9 mouse cellular contexts compared by ENCODE assay signal in the genomic region with DNA sequence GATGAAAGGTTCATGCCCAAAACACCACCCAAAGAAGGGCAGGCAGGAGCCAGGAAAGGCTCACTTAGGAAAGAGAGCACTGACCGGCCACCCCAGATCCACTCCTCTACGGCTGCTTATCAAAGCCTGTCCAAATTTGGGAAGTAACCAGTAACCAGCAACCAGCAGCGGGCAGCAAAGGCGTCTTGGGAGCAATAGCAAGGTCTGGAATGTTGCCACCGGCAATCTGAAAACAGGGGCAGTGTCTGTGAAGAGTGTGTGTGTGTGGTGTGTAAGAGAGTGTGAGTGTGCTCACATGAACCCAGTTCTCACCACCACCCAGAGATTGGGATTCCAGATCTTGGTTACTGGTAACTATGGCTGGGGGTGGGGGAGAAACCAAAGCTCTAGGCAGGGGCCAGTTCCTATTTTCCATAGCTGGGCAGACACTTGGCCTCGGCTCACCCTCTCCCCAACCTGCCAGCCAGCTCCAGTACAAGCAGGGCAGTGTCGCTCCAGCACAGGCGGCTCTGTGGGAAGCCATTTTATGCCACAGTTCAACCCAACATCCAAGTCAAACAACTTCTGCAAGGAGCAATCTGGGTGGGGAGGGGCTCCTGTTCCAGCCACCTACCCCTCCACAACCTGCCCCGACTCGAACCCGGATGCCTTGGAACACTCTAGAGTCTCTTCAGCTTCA. TPM values are rescaled to one million over a fixed set of nuclear protein-coding genes. Genes with fewer than 3 reads are reported as not detected.
DNase-seq lines count a peak whose midpoint lies in the region; ATAC-seq lines count a peak whose summit lies in the region.
"Had no signal": no experiment of that assay in that cellular context is flagged by ENCODE, and none has a peak within 500 bp of the region (broad histone marks: within the 10 kb centered on the region; RNA-seq: fewer than 3 reads in every experiment).

No protein-coding gene starts in this region.

- H3K4me1 ChIP-seq in liver, embryonic 11.5 days (replicated peaks; ENCODE audit: control insufficient read depth, insufficient read depth, low read length), result peaks cover 29% of the 10 kb centered on the region
- H3K4me1 ChIP-seq in liver, embryonic 12.5 days, result peaks cover 55% of the 10 kb centered on the region
- peaks cover 56% of the 10 kb centered on the region for H3K4me1 ChIP-seq in embryonic facial prominence, embryonic 13.5 days

- H3K79me2 ChIP-seq in macrophage (ENCODE audit: inconsistent target), result peaks cover 91% of the 10 kb centered on the region

- WGBS in liver, embryonic 11.5 days, result 59% methylated on average over 11 of the region's 11 CpGs
- 61% methylated on average over 11 of the region's 11 CpGs for WGBS in liver, embryonic 12.5 days (ENCODE audit: insufficient replicate concordance)
- 72% methylated on average over 11 of the region's 11 CpGs for WGBS in embryonic facial prominence, embryonic 13.5 days
- 59% methylated on average over 11 of the region's 11 CpGs for WGBS in macrophage (ENCODE audit: missing documents)

- no peak overlapping the region for H3K4me3 ChIP-seq in liver, embryonic 11.5 days (ENCODE audit: low read depth, low read length)
- no peak overlapping the region for H3K4me3 ChIP-seq in liver, embryonic 12.5 days
- H3K4me3 ChIP-seq in embryonic facial prominence, embryonic 13.5 days, result no peak overlapping the region
- H3K4me3 ChIP-seq in macrophage (ENCODE audit: inconsistent target), result no peak overlapping the region
- H3K4me3 ChIP-seq: forebrain, embryonic 10.5 days had no signal

- peak overlapping the region; percentile 9 for H3K4me2 ChIP-seq in liver, embryonic 11.5 days
- no peak overlapping the region for H3K4me2 ChIP-seq in liver, embryonic 12.5 days
- H3K4me2 ChIP-seq in embryonic facial prominence, embryonic 13.5 days, result 0 out of 2 replicates have a peak overlapping the region, but pooled peaks have one; percentile 11

- ATAC-seq in liver, embryonic 11.5 days (replicated peaks; ENCODE audit: low FRiP score), result no peak
- no peak for ATAC-seq in liver, embryonic 12.5 days
- no peak for ATAC-seq in embryonic facial prominence, embryonic 13.5 days (ENCODE audit: insufficient number of reproducible peaks, insufficient read depth, low FRiP score, low TSS enrichment, low read depth)

- peak; percentile 79 to 84 for DNase-seq in cerebellum, postnatal 10 days
- no peak for DNase-seq in cerebellum, adult 9-10 months
- no peak for DNase-seq in liver, embryonic 11.5 days (ENCODE audit: low spot score)
- DNase-seq in gastrocnemius, postnatal 14 days, result no peak
- no peak for DNase-seq in adrenal gland, postnatal 14 days

- H3K9me3 ChIP-seq in liver, embryonic 11.5 days (ENCODE audit: control insufficient read depth, low read length), result no peaks in the 10 kb centered on the region
- no peaks in the 10 kb centered on the region for H3K9me3 ChIP-seq in liver, embryonic 12.5 days (replicated peaks)
- no peaks in the 10 kb centered on the region for H3K9me3 ChIP-seq in embryonic facial prominence, embryonic 13.5 days
- H3K9me3 ChIP-seq: forebrain, embryonic 10.5 days had no signal

- intact Hi-C loops in gastrocnemius, postnatal 14 days (cut with DNase I; ENCODE audit: low total_unique reads), result no loop called here

- H3K27ac ChIP-seq in liver, embryonic 11.5 days (ENCODE audit: low read depth, low read length), result no peak overlapping the region
- H3K27ac ChIP-seq in liver, embryonic 12.5 days, result no peak overlapping the region
- peak overlapping the region; percentile 48 for H3K27ac ChIP-seq in embryonic facial prominence, embryonic 13.5 days
- peak overlapping the region; percentile 28 for H3K27ac ChIP-seq in macrophage
- H3K27ac ChIP-seq: forebrain, embryonic 10.5 days had no signal

- H3K27me3 ChIP-seq in liver, embryonic 11.5 days (replicated peaks; ENCODE audit: control insufficient read depth, insufficient read depth, low read length), result peaks cover 10% of the 10 kb centered on the region
- peaks cover 26% of the 10 kb centered on the region for H3K27me3 ChIP-seq in liver, embryonic 12.5 days (replicated peaks)
- H3K27me3 ChIP-seq in embryonic facial prominence, embryonic 13.5 days, result peaks cover 8% of the 10 kb centered on the region

- H3K9ac ChIP-seq in liver, embryonic 11.5 days (ENCODE audit: low read depth, low read length), result no peak overlapping the region
- H3K9ac ChIP-seq in liver, embryonic 12.5 days, result no peak overlapping the region
- no peak overlapping the region for H3K9ac ChIP-seq in embryonic facial prominence, embryonic 13.5 days

- no peaks in the 10 kb centered on the region for H3K36me3 ChIP-seq in liver, embryonic 11.5 days (ENCODE audit: control insufficient read depth, insufficient read depth, low read length)
- H3K36me3 ChIP-seq in liver, embryonic 12.5 days, result no peaks in the 10 kb centered on the region
- H3K36me3 ChIP-seq in embryonic facial prominence, embryonic 13.5 days, result 0 out of 2 replicates have a peak, but pooled peaks cover 9% of the 10 kb centered on the region
- H3K36me3 ChIP-seq in macrophage (ENCODE audit: inconsistent target), result no peaks in the 10 kb centered on the region
- H3K36me3 ChIP-seq: forebrain, embryonic 10.5 days had no signal

RNA-seq across cellular contexts. Expression of a gene that starts 4.6 kb away (rescaled TPM):
- polyA plus RNA-seq in liver, embryonic 11.5 days (2014; fragmentation: Nextera tagmentation; extraction: Ambion mirVana), result 111 and 113 TPM in 2 replicates
- polyA plus RNA-seq in liver, embryonic 12.5 days (2016; fragmentation: Nextera tagmentation; extraction: Ambion mirVana), result 88.3 and 93.3 TPM in 2 replicates
- polyA plus RNA-seq in embryonic facial prominence, embryonic 13.5 days (2015; fragmentation: Nextera tagmentation; extraction: Ambion mirVana), result 160 and 189 TPM in 2 replicates
- total RNA-seq in macrophage (2018; cell fraction: chromatin; rRNA removed), result 10 to 100 TPM in 13 of 26 experiments, 1 to 10 TPM in 12, under 1 TPM in 1; 0.96 to 52.6 (median 9.9) TPM
- 100 to 1,000 TPM in 13 of 26 experiments, 10 to 100 TPM in 13; 11.8 to 220 (median 99.5) TPM for total RNA-seq in macrophage (2018; cell fraction: cytosol; rRNA removed)
- 100 to 1,000 TPM in 8 of 26 experiments, 10 to 100 TPM in 15, 1 to 10 TPM in 3; 8.1 to 185 (median 27.5) TPM for total RNA-seq in macrophage (2018; cell fraction: nucleus; rRNA removed)
- polyA plus RNA-seq in macrophage (2018), result 296 to 414 TPM (median 359 TPM) in 3 replicates
- total RNA-seq in gastrocnemius, postnatal 14 days (2021), result 10 to 100 TPM; 47.6 to 76.0 TPM
- 135 and 148 TPM in 2 replicates for total RNA-seq in adrenal gland, postnatal 14 days (2021)

RNA-seq across cellular contexts. Expression of a gene that starts 56.6 kb away (rescaled TPM):
- polyA plus RNA-seq in liver, embryonic 11.5 days (2014; fragmentation: Nextera tagmentation; extraction: Ambion mirVana), result 25.3 and 32.4 TPM in 2 replicates
- polyA plus RNA-seq in liver, embryonic 12.5 days (2016; fragmentation: Nextera tagmentation; extraction: Ambion mirVana), result 19.2 and 21.5 TPM in 2 replicates
- 5.0 and 5.4 TPM in 2 replicates for polyA plus RNA-seq in embryonic facial prominence, embryonic 13.5 days (2015; fragmentation: Nextera tagmentation; extraction: Ambion mirVana)
- total RNA-seq in macrophage (2018; cell fraction: chromatin; rRNA removed), result 100 to 1,000 TPM in 17 of 26 experiments, 10 to 100 TPM in 9; 31.9 to 305 (median 136) TPM
- total RNA-seq in macrophage (2018; cell fraction: cytosol; rRNA removed), result 10 to 100 TPM in 22 of 26 experiments, 1 to 10 TPM in 4; 5.7 to 59.9 (median 19.9) TPM
- 100 to 1,000 TPM in 11 of 26 experiments, 10 to 100 TPM in 15; 19.3 to 220 (median 94.7) TPM for total RNA-seq in macrophage (2018; cell fraction: nucleus; rRNA removed)
- polyA plus RNA-seq in macrophage (2018), result 12.6 to 39.2 TPM (median 15.9 TPM) in 3 replicates
- total RNA-seq in gastrocnemius, postnatal 14 days (2021), result 10 to 100 TPM; 25.4 to 29.5 TPM
- total RNA-seq in adrenal gland, postnatal 14 days (2021), result 18.5 and 30.6 TPM in 2 replicates

Comparison
In these comparisons a context has a peak if more than half of its experiments do, and no peak if none do; other contexts are left out.
1. DNase-seq: peak in cerebellum, postnatal 10 days (2 of 2); none in cerebellum, adult 9-10 months (single experiment), liver, embryonic 11.5 days (single experiment), gastrocnemius, postnatal 14 days (single experiment) and adrenal gland, postnatal 14 days (single experiment).
2. H3K27ac ChIP-seq: peak in embryonic facial prominence, embryonic 13.5 days (single experiment) and macrophage (single experiment); none in liver, embryonic 11.5 days (single experiment) and liver, embryonic 12.5 days (single experiment).